Mouse (Mus musculus) forebrain, embryonic 12.5 days (tissue): ENCODE measurements around the gene Fto. TPM values are rescaled to one million over a fixed set of nuclear protein-coding genes. Genes with fewer than 3 reads are reported as not detected.

Source experiments
- ATAC-seq: fragments of 200-750 bp; cut with Nextera tagmentation; 2 replicates; pipeline ENCODE4 v1.8.0; 2017; ENCODE audit warnings: moderate TSS enrichment; ENCODE audit not compliant: low FRiP score
- H3K27ac ChIP-seq: fragments of 300-500 bp; sonication (generic); 2 replicates; pipeline ENCODE4 v1.5.1; 2016; ENCODE audit warnings: mild to moderate bottlenecking
- H3K27me3 ChIP-seq: fragments of 300-500 bp; sonication (generic); 2 replicates; pipeline ENCODE4 v1.6.1; 2016; ENCODE audit warnings: mild to moderate bottlenecking
- H3K36me3 ChIP-seq: fragments of 300-500 bp; sonication (generic); replicated peaks from 2 replicates; pipeline ENCODE4 v1.6.1; 2016; ENCODE audit warnings: mild to moderate bottlenecking
- H3K4me1 ChIP-seq: fragments of 300-500 bp; sonication (generic); 2 replicates; pipeline ENCODE4 v1.6.1; 2016
- H3K4me2 ChIP-seq: fragments of 300-500 bp; sonication (generic); 2 replicates; pipeline ENCODE4 v1.6.1; 2016; ENCODE audit warnings: mild to moderate bottlenecking, moderate library complexity
- H3K4me3 ChIP-seq: fragments of 300-500 bp; sonication (generic); replicated peaks from 2 replicates; pipeline ENCODE4 v1.5.1; 2016; ENCODE audit warnings: mild to moderate bottlenecking
- H3K9ac ChIP-seq: fragments of 300-500 bp; sonication (generic); 2 replicates; pipeline ENCODE4 v1.6.1; 2016; ENCODE audit warnings: mild to moderate bottlenecking
- H3K9me3 ChIP-seq: fragments of 300-500 bp; sonication (generic); 2 replicates; pipeline ENCODE4 v1.6.1; 2016
- WGBS: fragments of 180-500 bp; shearing (Covaris S2); methylation state at CpG from one replicate; pipeline ENCODE4 v1.1.7; 2016; 5-methylcytosine and 5-hydroxymethylcytosine counted together
- polyA plus RNA-seq: library from polyadenylated mRNA; unstranded; fragments of >200 nt; fragmentation: Nextera tagmentation; extraction: Ambion mirVana; gene quantifications from 2 replicates; pipeline ENCODE4 v1.2.1, GENCODE M21; 2016

Gene Fto
- polyA plus RNA-seq, 1 experiment from 2014 or later: 105 TPM

DNA sequence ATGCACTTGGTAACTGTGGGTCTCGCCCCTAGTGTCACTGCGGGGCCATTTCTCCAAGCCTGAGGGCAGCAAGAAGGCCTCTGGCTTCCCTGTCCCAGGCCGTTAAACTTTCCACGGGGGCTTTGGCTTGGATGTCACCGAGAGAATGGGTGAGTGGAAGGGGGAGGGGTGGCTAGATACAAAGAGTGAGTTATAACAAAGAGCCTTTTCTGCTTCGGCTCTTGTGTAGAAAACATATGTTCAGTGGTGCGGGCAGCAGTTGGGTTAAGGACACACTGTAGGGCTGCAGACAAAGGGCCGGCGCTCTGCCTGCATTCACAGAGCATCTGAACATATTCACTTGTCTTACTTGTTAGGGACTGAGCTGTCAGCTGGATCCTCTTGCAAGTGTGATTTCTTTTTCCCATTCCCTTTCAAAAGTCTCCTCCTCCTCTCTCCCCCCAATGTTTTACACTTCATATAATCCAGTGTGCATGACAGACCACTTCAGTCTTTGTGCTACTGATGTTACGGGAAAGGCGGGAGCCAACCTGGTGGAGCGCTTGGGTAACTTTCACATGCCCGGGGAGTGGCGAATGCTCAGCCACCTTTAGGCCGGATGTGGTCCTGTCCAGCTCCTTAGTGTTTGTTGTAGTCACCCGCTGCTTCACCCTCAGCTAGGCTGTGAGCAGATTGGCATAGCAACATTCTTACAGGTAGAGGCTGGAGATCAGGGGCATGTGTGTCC is 201.6 kb downstream of the Fto start:
- H3K4me1 ChIP-seq: peaks cover 57% of the 10 kb centered on the region
- no peaks in the 10 kb centered on the region for H3K36me3 ChIP-seq
- 18% methylated on average over 16 of the region's 16 CpGs for WGBS
- H3K27ac ChIP-seq: peak overlapping the region; percentile 47; the same call in 1 of the 2 replicates
- ATAC-seq: peak; percentile 89
- peak overlapping the region; percentile 13; the same call in 1 of the 2 replicates for H3K4me2 ChIP-seq
- no peak overlapping the region for H3K4me3 ChIP-seq
- peaks cover 84% of the 10 kb centered on the region for H3K27me3 ChIP-seq
- H3K9ac ChIP-seq: no peak overlapping the region
- no peaks in the 10 kb centered on the region for H3K9me3 ChIP-seq

DNA sequence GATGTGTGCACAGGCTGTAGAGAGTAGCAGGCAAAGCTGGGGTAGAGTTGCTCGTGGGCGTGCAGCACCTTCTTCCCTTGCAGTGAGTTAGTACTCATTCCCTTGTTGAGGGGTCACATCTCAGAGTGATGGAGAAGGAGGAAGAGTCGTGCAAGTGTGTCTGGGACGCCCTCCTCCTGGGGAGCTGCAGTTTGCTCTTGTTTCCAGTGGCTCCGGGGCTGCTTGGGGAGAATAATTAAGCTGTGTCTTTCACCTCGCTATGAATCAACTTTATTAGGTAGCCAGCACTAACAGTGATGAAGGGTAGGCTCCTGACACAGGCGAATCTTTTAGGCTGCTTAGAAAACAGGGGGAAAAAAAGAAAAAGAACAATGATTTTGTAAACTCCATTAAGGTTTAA is 203.1 kb downstream of the Fto start:
- Histone ChIP-seq H3K9ac (no peak overlapping the region), H3K27me3 (peaks cover 86% of the 10 kb centered on the region), H3K4me3 (no peak overlapping the region), H3K36me3 (no peaks in the 10 kb centered on the region), H3K4me2 (no peak overlapping the region), H3K27ac (no peak overlapping the region), H3K9me3 (no peaks in the 10 kb centered on the region), H3K4me1 (peaks cover 47% of the 10 kb centered on the region)
- ATAC-seq: no peak
- 31% methylated on average over 7 of the region's 7 CpGs for WGBS

DNA sequence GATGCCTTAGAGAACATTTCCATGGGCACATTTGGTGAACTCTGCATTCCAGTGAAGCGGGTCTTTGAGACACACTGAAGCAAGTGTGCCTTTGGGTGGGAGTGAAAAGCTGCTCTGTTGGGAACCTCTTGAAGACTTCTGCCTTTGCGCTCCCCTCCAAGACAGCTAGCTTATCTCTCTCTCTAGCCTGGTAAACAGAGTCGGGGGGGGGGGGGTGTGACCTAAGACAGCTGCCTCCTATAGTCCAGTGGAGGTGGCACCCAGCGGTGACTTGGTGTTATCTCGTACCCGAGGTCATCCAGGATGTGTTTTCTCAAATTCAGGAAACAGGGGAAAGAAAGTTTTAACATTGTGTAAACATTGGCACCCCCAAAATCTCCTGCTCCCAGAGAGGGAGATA is 204.8 kb downstream of the Fto start:
- Histone ChIP-seq H3K27me3 (peaks cover 89% of the 10 kb centered on the region), H3K36me3 (no peaks in the 10 kb centered on the region), H3K4me1 (peaks cover 47% of the 10 kb centered on the region), H3K4me3 (no peak overlapping the region), H3K27ac (no peak overlapping the region), H3K4me2 (no peak overlapping the region), H3K9ac (no peak overlapping the region), H3K9me3 (no peaks in the 10 kb centered on the region)
- 52% methylated on average over 6 of the region's 6 CpGs for WGBS
- no peak for ATAC-seq

DNA sequence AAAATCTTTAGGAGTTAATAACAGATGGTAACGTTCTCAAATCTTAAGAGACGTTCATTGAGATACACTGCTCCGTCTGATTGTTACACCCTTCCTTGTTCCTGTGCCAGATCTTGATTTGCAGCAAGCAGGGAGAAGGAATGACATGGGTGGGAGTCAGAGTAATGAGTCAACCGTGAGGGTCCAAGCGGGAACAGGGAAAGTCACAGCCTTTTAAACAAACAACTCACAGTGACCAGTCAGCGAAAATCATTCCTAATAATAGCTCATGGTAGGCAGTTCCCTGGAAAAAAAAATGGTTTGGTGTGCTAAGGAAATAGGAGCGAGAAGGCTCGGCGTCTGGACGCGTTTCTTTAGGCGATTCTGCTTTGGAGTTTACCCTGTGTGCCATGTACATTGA is 208.9 kb downstream of the Fto start:
- H3K27me3 ChIP-seq: peaks cover 87% of the 10 kb centered on the region
- H3K4me2 ChIP-seq: no peak overlapping the region
- H3K4me1 ChIP-seq: peaks cover 47% of the 10 kb centered on the region
- no peak for ATAC-seq
- no peak overlapping the region for H3K27ac ChIP-seq
- no peak overlapping the region for H3K9ac ChIP-seq
- H3K9me3 ChIP-seq: no peaks in the 10 kb centered on the region
- no peaks in the 10 kb centered on the region for H3K36me3 ChIP-seq
- 87% methylated on average over 12 of the region's 12 CpGs for WGBS
- no peak overlapping the region for H3K4me3 ChIP-seq

DNA sequence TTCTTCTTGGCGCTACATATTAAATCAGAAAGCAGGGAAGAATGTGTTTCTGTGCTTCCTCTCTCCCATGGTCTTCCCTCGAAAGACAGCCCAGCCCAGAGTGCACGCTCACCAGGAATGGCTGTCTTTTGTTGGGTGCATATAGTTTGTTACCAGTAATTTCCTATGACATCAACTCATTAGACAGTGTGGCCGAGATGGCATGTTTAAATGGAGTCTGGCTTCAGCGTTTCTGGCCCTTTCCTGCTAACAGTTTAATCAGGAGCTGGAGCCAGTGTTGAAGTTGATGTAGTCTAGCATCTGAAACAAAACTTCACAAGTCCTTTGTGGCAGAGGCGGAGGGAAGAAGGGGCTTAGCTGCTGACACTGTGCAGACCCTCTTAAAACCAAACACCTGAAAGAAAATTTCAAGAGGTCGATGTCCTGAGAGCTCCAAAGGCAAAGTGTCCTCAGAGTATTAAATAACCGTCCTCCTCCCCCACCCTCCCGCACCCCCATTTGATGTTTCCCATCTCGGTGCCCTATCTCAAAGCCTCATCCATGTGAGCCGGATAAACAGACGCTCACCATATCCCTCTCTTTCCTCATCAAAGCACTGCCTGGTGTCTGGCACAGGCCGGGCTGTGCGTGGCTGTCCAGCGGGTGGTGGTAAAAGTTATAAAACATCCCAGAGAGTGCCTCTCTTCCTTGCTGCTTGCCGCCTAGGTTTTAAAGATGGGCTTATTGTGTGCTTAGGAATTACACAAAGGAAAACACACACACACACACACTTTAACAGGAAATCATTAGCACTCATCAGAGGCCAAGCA is 210.9 kb downstream of the Fto start:
- Histone ChIP-seq H3K4me3 (no peak overlapping the region), H3K4me1 (peaks cover 31% of the 10 kb centered on the region), H3K27me3 (peaks cover 88% of the 10 kb centered on the region), H3K27ac (no peak overlapping the region), H3K36me3 (no peaks in the 10 kb centered on the region), H3K4me2 (no peak overlapping the region), H3K9ac (no peak overlapping the region), H3K9me3 (no peaks in the 10 kb centered on the region)
- 31% methylated on average over 16 of the region's 16 CpGs for WGBS
- no peak for ATAC-seq

DNA sequence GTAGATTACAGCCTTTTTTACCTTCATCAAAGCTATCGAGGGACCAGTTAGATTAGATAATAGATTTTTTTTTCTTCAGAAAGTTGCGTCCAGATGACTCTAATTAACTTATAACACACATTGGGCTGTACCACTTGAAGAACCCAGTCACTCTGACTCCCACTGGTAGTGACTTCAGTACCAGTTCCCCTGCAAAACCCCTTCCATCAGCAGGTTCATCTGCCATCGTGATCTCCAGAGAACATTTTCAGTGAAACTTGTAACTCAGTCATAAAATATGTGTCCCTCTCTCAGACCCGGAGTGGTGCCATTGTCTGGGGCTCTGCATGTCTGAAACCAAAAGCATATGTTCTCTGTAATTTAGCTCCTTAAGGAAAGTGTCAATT is 211.5 kb downstream of the Fto start:
- Histone ChIP-seq H3K36me3 (no peaks in the 10 kb centered on the region), H3K27ac (no peak overlapping the region), H3K4me2 (no peak overlapping the region), H3K9me3 (no peaks in the 10 kb centered on the region), H3K9ac (no peak overlapping the region), H3K27me3 (peaks cover 90% of the 10 kb centered on the region), H3K4me1 (peaks cover 31% of the 10 kb centered on the region), H3K4me3 (no peak overlapping the region)
- ATAC-seq: no peak
- 12% methylated on average over 4 of the region's 4 CpGs for WGBS

DNA sequence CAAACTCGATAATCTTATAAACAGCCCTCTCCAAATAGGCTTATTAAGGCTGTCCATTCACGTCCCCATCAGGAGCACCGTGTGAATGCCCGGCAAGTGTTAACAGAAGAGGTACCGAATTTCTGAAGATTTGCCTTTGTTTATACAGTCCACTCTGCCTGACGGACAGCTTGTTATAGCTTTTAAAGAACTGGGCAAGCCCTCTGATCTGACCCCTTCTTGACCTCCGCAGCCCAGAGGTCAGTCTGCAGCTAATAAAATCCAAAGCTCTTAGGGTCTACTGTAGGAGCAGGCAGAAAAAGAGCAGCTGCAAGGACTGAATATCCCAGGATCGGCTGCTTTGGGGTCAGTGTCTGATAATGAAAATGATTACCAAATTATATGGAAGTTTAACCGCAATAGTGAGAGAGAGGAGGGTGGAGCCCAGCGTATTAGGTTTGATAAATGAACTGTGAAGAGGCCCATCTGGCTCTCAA is 212.1 kb downstream of the Fto start:
- under 1% methylated on average over 10 of the region's 10 CpGs for WGBS
- peaks cover 31% of the 10 kb centered on the region for H3K4me1 ChIP-seq

DNA sequence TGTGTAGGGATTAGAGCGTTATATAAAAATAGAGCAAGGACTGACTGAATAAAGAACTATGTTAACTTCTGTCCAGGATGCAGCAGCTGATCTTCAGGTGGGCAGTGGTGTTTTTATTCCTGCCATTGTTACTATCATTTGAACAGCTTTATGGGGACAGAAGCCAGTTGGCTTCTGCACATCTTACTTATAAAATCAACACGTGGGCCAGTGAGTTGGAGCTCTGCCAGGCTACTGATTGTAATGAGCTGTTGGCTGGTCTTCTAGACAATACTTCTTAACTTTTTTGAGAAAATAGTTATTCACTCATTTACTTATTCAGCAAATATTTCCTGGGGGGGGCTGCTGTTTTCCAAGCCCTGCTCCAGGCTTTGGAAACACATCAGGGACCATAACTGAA is 215.6 kb downstream of the Fto start:
- Histone ChIP-seq H3K9me3 (no peaks in the 10 kb centered on the region), H3K36me3 (no peaks in the 10 kb centered on the region), H3K4me1 (peaks cover 47% of the 10 kb centered on the region), H3K4me2 (no peak overlapping the region), H3K9ac (no peak overlapping the region), H3K27ac (no peak overlapping the region), H3K27me3 (peaks cover 87% of the 10 kb centered on the region), H3K4me3 (no peak overlapping the region)
- no peak for ATAC-seq
- WGBS: 80% methylated on average over 2 of the region's 2 CpGs

More for the DNA sequence above, 212.1 kb downstream of the Fto start:
- Histone ChIP-seq H3K36me3 (no peaks in the 10 kb centered on the region), H3K9me3 (no peaks in the 10 kb centered on the region), H3K4me3 (no peak overlapping the region), H3K27me3 (peaks cover 90% of the 10 kb centered on the region), H3K9ac (no peak overlapping the region), H3K27ac (no peak overlapping the region), H3K4me2 (peak overlapping the region; percentile 9)
- ATAC-seq: no peak; the same call in 1 of the 2 replicates

DNA sequence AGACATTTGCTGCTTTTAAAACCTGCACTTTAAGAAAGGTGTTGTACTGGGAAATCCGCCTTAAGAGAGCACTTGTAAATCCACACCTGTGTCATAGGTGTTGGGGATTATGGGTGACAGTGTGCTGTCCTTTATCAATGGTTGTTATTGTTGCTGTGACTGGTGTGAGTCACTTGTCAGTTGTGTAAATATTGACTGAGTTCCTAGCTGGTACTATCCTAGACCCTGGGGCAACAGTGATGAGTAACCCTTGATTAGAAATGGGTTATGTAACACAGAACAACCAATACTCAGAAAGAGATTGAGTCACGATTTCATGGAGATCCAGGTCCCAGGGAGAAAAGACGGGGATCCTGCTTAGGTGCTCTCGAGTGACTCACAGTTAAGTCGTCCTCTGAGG is 216.4 kb downstream of the Fto start:
- no peak overlapping the region for H3K4me2 ChIP-seq
- no peak overlapping the region for H3K9ac ChIP-seq
- H3K4me1 ChIP-seq: peaks cover 41% of the 10 kb centered on the region
- no peak overlapping the region for H3K4me3 ChIP-seq
- 91% methylated on average over 5 of the region's 5 CpGs for WGBS
- peaks cover 87% of the 10 kb centered on the region for H3K27me3 ChIP-seq
- no peak for ATAC-seq
- H3K36me3 ChIP-seq: no peaks in the 10 kb centered on the region
- H3K9me3 ChIP-seq: no peaks in the 10 kb centered on the region
- no peak overlapping the region for H3K27ac ChIP-seq

DNA sequence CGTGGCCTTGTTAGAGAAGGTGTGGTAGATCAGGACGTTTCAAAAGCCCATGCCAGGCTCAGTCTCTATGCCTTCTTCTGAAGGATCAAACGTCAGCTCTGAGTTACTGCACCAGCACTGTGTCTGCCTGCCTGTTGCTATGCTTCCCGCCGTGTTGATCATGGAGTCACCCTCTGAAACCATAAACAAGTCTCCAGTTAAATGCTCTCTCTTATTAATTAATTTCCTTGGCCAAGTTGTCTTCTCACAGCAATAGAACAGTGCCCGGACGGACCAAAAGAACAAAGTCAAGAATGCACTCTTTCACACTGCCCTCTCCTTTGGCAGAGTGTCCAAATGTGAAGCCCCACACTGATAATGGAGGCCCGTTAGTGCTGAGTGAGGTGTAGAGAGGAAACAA is 217.3 kb downstream of the Fto start:
- Histone ChIP-seq H3K27me3 (peaks cover 88% of the 10 kb centered on the region), H3K9ac (no peak overlapping the region), H3K27ac (no peak overlapping the region), H3K4me1 (peaks cover 31% of the 10 kb centered on the region), H3K4me3 (no peak overlapping the region), H3K36me3 (no peaks in the 10 kb centered on the region), H3K4me2 (no peak overlapping the region), H3K9me3 (no peaks in the 10 kb centered on the region)
- no peak for ATAC-seq
- 85% methylated on average over 8 of the region's 8 CpGs for WGBS

DNA sequence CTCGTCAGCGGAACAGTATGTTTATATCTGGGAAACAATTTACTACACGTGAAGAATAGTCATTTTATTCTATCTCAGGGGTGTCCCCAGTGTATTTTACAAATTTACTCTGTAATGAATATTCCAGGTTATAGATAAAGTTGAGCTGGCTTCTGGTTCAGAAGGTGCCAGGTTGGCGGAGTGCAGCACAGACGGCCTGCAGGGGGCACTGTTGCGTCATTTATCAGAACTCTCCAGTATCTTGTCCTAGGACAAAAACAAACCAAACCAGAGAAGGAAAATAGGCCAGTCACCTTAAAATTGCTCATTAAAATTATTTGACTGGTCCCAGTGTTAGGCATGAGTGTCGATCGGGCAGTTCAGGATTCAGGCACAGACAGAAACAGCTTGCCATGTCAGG is 218.6 kb downstream of the Fto start:
- Histone ChIP-seq H3K27me3 (peaks cover 83% of the 10 kb centered on the region), H3K4me2 (no peak overlapping the region), H3K9me3 (no peaks in the 10 kb centered on the region), H3K9ac (no peak overlapping the region), H3K4me3 (no peak overlapping the region), H3K27ac (no peak overlapping the region), H3K4me1 (peaks cover 27% of the 10 kb centered on the region), H3K36me3 (no peaks in the 10 kb centered on the region)
- 0 out of 2 replicates have a peak, but pooled peaks have one; percentile 33 for ATAC-seq
- WGBS: 27% methylated on average over 8 of the region's 8 CpGs

DNA sequence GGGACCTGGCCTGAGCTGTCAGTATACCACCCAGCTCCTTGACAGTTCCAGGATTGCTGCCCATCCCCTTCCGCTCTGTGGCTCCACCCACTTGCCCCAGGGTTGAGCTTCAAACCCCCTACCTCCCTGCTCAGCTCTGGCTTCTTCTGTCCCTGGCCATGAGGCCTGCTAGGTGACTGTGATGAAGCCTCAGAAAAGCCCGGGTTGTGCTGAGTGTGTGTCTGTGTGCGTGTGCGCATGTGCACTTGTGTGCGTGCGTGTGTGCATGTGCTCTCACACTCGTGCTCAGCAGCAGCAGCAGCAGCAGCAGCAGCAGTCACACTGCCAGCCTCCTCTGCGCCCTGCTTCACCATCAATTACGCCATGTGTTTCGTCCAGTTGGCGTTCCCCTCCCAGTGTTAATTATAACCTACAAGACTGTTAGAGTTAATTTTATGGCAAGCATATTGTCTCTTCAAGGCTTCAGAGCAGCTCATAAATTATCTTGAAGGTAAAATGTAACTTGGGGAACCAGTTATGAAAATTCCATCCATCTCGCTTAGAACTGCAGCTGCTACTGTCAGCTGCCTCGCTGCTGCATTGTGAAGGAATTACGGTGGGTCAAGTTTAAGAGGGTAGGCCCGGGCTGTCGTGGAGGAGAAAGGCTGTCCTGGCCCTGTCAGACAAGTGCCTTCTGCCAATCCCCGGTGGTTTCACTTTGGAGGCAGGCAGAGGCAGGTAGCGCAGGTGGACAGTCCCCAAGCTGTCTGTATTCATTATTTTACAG is 219.5 kb downstream of the Fto start:
- Histone ChIP-seq H3K27ac (no peak overlapping the region), H3K9me3 (no peaks in the 10 kb centered on the region), H3K4me2 (no peak overlapping the region), H3K4me1 (peaks cover 34% of the 10 kb centered on the region), H3K4me3 (no peak overlapping the region), H3K9ac (no peak overlapping the region), H3K27me3 (peaks cover 74% of the 10 kb centered on the region), H3K36me3 (no peaks in the 10 kb centered on the region)
- no peak for ATAC-seq
- 78% methylated on average over 18 of the region's 18 CpGs for WGBS
